Mouse (Mus musculus) right cerebral cortex, postnatal 36 days (tissue): ENCODE measurements around the gene Olfr633.
"Not testable (repeated sequence)": the region's sequence is repeated elsewhere in the genome, so short reads cannot be mapped to it uniquely, and the experiment has no call there.

ENCODE experiments used
- DNase-seq, 2 experiments: peaks; one replicate each; pipeline ENCODE4 v3.0.0; 2022; ENCODE audit warnings: low spot score in 2 of 2, mixed read lengths in 1 of 2

Gene Olfr633

DNA sequence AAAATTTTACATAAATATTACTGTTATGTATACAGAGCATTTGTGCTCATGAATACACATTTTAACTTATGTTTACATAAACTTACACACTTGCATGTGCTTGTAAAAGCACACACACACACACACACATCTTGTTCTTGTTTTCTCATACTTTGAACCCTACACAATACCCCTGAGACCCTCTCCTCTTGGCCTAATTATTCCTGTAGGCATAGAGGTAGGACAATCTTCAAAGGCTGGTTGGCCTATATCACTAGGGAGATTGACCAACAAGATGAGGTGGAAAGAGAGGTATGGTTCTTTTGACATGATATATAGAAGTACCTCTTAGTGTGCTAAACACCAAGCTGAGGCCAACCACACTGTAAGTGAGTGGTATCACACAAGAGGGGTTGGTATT lies at the start of gene Olfr633:
Gene Olfr633 (plus strand): TSS at position 301 of the 400 bp plus-strand sequence.
- no peak for DNase-seq

DNA sequence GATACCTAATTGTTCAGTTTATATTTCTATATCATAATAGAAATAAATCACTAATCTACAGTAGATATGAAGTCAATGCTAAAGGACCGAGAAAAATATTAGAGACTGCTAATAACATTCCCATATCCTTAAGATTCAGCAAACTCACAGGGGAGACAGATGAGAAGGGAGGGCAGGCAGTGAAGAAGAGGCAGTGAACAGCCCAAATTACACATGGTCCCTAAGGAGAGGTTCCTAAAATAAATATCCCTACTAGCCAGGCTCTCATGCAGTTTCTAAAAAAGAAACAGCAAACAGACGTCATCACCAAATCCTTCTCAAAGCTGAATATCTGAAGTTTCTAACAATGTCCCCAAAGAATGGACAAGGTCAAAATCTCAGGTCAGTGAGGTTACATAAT lies 41.0 kb upstream of the Olfr633 start, which contains the start of gene Olfr65:
Gene Olfr65 (plus strand): TSS at position 301 of the 400 bp plus-strand sequence.
- DNase-seq: no peak

DNA sequence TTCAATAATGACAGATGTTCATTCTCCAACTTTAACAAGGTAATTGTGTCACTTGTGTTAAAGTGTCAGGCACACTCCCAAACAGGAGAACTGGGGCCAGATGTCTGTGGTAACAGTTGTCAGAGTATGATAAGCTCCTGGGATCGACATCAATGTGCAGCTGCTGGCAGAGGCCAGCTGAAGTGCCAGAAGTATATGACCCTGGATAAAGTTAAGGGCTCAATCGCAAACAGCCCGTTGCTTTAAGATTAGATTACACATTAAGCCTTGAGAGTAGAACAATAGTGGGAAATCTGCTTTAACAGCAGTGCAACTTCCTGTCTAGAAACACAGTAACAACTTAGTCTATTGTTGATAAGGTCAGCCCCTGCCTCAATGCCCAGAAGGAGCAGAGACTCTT lies 34.2 kb upstream of the Olfr633 start:
- no peak for DNase-seq

DNA sequence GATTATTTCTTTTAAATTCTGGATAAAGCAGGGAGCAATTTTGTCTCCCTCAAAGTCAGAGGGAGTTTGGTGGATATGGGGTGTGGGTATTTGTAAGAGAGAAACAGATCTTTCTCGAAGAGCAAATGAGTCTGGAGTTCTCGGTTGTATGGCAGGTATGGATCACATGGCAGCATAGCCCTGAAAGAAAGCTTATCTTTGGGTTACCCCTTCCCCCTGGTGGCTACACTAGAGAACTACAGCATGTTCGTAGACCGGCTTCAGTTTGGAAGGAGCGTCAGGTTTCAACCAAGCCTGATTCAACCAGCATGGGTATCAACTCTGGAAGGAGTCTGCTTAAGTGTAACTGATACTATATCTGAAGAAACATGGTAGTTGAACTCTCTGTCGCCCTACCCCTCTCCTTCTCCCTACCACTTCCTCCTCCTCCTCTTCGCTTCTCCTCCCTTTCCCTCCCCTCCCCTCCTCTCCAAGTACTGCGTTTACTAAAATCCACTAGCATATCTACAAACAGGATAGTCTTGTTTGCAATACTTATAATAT lies 31.2 kb upstream of the Olfr633 start:
- no peak for DNase-seq

DNA sequence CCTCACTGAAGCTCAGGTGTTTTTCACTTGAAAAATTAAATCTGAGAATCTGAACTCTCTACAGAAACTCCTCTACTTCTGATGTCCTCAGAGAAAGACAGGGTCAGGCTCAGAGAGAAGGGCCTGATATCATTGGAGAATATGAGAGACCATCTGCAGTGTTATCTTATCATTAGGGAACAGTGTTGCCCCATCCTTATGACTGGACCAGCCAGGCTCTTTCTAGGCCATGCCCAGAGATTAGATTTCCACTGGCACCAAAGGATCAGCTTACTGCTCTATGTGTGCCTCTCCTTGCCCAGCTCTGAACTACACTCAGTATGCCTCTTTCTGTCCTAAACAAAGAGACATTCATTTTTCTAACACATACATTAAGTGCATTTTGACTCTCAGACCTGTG lies 28.9 kb upstream of the Olfr633 start:
- no peak for DNase-seq

DNA sequence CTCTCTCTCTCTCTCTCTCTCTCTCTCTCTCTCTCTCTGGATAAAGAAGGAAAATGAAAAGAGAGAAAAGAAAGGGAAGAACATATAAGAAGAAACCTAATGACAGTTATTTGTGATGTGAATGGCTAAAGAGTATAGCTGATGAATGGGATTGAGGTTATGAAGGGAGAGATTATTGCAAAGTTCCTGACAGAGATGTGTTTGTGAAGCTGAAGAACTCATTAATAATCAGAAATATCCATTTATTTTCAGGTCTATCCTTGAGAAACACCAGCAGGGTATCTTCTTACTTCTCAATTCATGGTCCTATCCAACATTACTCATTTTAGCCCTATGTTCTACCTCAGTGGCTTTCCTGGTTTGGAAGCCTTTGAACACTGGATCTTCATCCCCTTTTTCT lies 15.7 kb upstream of the Olfr633 start, which contains the start of gene Olfr631:
Gene Olfr631 (plus strand): TSS at position 301 of the 400 bp plus-strand sequence.
- no peak for DNase-seq

DNA sequence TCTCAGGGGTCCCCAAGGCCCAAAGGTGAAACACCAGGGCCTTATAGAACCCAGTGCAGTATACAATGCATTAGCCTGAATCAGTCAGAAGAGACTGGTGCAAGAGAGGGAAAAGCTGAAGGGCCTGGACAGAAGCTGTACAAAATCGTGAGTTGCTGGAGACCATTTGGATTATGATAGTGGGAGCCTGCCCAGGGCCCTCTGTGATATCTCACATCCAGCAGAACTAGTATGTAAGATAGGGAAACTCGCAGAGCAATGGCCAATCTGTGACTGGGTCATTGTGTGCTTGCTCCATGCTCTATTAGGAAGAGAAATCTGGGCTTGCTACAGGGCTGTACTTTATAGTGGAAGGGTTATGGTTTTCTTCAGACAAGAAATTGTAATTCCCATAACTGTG lies 10.0 kb upstream of the Olfr633 start, which contains the start of gene Olfr632:
Gene Olfr632 (plus strand): TSS at position 84 of the 400 bp plus-strand sequence.
- DNase-seq: no peak

DNA sequence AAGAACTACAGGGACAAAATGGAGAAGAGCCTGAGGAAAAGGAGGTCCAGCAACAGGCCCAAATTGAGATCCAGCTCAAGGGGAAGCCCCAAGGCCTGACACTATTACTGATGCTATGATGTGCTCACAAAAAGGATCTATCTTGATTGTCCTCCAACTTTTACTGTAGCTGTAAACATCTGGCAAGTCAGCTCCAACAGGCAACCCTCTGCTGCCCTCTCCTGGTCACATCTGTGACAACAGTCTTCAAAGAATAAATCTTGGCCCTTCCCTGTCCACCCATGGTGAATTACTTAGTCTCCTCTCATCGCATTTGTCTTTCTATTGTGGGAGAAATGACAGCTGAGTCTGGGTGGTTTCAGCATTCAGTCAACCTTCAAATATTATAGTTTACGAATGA lies 1.5 kb upstream of the Olfr633 start:
- no peak for DNase-seq

DNA sequence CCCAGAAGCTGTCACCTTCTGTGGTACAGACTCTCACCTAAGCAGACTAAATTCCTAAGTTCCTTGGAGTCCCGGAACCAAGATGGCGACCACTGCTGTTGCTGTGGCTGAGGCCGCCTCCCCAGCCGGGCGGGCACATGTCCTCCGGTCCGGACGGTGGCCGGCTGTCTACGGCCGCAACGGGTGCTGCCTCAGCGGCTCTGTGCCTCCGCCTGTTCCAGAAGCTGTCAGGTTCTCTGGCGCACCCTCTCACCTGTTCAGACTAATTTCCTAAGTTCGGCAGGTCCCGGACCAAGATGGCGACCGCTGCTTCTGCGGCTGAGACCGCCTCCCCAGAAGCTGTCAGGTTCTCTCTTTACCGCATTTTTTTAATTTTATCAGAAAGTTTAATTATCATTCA lies 22.6 kb downstream of the Olfr633 start:
- not testable (repeated sequence) for DNase-seq

DNA sequence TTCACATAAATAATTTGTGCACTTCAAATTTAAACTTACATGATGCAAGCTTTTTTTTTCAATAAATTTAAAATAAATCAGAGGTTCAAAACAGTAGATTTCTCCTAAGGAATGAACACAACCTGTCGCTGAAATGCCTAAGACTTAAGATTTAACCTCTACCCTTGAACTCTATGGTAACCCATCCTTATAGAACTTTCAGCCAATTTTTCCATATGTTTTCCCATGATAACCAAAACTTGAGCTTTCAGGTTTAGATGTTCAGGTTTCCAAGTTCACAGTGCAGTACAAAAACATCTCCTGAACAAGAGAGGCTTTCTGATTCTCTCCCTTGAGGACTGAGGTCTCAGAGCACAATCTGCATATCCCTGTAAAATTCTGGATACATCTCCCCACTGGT lies 26.6 kb downstream of the Olfr633 start, which contains the start of gene Olfr635:
Gene Olfr635 (plus strand): TSS at position 301 of the 400 bp plus-strand sequence.
- DNase-seq: no peak

DNA sequence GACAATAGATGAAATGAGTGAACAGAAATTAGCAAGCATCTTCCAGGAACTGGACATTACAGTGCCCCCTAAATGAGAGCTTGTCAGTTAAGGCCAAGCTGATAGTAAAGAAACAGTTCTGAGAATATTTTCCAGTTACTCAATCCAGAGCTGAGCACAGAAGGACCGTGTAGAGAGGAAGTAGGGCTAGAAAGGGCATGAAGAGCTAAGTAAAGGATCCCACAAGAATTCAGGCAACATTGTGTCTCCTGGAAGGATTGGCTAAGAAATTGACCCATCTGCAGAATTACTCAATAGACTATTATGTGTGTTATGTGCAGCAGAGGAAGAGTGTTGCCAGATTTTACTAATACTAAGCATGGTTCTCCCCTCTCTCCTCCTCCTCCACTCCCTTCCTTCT lies 27.5 kb downstream of the Olfr633 start:
- no peak for DNase-seq

DNA sequence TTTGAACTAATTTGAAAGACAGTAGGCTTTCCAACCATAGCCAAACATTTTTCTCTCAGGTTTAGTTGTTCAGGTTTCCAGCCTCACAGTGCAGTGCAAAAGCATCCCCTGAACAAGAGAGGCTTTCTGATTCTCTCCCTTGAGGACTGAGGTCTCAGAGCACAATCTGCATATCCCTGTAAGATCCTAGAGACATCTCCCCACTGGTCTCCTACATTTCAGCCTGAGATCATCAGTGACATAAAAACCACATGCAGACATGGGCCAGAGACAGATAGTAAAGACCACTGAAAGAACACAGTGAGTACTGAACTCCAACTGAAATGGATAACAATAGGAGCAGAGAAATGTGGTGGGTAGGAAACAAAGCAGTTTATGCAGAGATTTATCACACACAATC lies 54.2 kb downstream of the Olfr633 start, which contains the start of gene Olfr638:
Gene Olfr638 (plus strand): TSS at position 301 of the 400 bp plus-strand sequence.
- no peak for DNase-seq
